Mouse (Mus musculus) granulocyte monocyte progenitor cell, adult 5-6 weeks (primary cell): ENCODE results near the gene Gnaz. TPM values are rescaled to one million over a fixed set of nuclear protein-coding genes. Genes with fewer than 3 reads are reported as not detected.

Experiments used
- ATAC-seq: replicated peaks from 2 replicates; pipeline ENCODE4 v1.8.0; 2016; ENCODE audit warnings: mild to moderate bottlenecking, moderate TSS enrichment, inconsistent platforms; ENCODE audit not compliant: poor library complexity, severe bottlenecking
- total RNA-seq, 2 experiments: library from RNA; stranded (forward) in 1 of 2; stranded (reverse) in 1 of 2; fragments of 200-712, 200-1000 nt in 1 of 2; fragments of >200 nt in 1 of 2; fragmentation: Nextera tagmentation in 1 of 2; gene quantifications; 2 replicates each; pipeline ENCODE4 v1.2.3; 2014 to 2017

Gene Gnaz
- total RNA-seq, 2 experiments from 2014 or later = 0.19 TPM; not detected in 1

- ATAC-seq = no peak
Observed at GRCm38 (mm10) chr10:74964380-74964779, 2.6 kb upstream of the Gnaz start.

- 0 out of 2 replicates have a peak, but pooled peaks have one; percentile 3 for ATAC-seq
Observed at GRCm38 (mm10) chr10:74967651-74968267, 782 bp downstream of the Gnaz start.

DNA sequence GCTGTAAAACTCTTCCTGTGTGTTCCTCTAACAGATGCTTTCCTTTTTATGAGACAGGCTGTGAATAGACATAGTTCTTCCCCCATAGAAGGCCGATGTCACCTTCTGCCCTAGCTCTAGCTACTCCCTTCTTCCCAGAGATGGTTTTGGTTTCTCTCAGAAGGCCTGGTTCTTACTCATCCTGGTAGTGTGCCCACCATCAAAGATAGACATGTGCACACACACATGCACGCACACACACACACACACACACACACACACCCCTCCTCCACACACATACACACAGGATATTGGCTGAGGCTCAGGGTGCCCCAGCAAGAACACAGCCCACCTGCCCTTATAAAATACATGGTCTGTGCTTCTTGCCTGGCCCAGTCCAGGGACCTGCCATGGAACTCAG is 2.3 kb downstream of the Gnaz start:
- ATAC-seq = no peak

- ATAC-seq = no peak
Observed at GRCm38 (mm10) chr10:74973026-74973425, 6.0 kb downstream of the Gnaz start.

- no peak for ATAC-seq
Observed at GRCm38 (mm10) chr10:74975626-74976025, 8.6 kb downstream of the Gnaz start.

DNA sequence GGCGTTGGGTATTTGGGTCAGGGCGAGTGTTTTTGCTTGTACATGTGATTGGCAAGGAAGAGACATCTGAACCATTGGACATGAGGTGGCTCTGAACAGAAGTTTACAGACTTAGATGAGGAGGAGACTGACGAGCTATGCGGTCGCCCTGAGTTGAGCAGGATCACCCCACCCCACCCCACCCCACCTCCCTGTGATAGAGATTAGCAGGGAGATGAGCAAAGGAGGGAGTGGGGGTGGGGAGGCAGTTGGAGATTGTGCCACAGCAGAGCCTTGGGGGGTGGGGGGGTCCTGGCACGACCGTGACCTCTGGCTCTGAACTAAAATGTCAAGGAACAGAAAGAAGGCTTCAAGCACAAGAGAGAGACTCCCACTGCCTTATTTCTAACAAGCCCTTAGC is 9.5 kb downstream of the Gnaz start:
- no peak for ATAC-seq

- ATAC-seq = no peak
Observed at GRCm38 (mm10) chr10:74978056-74978455, 11.1 kb downstream of the Gnaz start.

GRCm38 (mm10) chr10:74981159-74981558 is 14.2 kb downstream of the Gnaz start:
- peak; percentile 42 for ATAC-seq

DNA sequence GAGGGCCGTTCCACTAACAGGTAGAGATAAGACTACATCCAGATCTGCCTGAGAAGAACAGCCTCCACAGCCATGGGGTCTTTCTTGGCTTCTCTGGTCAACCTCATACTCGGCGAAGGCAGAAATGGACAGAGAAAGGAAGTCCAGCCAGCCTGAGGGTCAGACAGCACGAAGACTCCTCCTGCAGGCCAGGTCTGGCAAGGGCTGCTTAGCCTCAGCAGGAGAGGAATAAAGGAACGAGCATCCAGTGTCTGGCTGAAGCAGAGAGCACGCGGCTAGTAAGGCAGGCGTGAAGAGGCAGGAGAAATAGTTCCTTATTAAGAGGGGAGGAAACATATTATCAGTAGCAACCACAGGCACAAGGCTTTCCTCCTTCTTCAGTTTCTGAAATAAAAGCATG is 16.2 kb downstream of the Gnaz start:
- ATAC-seq = no peak

DNA sequence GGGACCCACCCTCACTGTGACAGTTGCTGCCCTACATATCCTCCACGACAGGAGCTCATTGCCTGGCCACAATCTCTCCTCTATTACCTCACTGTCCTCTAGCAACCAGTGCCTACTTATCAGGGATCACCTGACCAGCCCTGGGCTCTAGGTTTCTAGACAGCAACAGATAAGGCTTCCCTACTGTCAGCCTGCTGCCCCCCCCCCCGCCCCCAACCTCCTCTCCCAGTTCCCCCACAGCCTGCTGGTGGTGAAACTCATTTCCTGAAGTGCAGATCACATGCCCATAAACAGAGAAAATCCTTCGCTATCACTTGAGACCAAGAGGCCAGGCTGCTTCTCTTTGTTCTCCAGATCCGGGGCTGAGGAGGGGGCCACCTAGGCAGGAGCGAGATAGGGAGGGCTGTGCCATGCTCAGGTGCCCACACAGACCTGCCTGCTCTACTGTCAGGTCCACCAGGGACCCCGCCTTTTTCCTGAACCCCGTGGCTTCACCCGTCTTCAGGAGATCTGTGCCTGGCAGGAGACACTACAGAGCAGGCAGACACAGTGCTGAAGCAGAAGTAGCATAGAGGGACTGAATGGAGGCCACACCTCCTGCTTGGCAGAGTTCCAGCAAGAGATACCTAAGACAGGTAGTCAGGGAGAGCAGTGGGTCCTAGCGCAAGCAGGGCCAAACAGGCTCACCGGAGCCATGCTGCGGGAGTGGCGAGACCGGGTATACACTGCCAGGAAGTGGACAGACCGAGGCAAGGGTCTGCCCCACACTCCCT is 20.9 kb downstream of the Gnaz start:
- peak; percentile 57 for ATAC-seq

GRCm38 (mm10) chr10:74989814-74990213 is 22.8 kb downstream of the Gnaz start:
- ATAC-seq = no peak

GRCm38 (mm10) chr10:74990584-74991322 is 23.8 kb downstream of the Gnaz start:
- ATAC-seq = no peak

- no peak for ATAC-seq
Observed at GRCm38 (mm10) chr10:74994863-74995262, 27.9 kb downstream of the Gnaz start.

DNA sequence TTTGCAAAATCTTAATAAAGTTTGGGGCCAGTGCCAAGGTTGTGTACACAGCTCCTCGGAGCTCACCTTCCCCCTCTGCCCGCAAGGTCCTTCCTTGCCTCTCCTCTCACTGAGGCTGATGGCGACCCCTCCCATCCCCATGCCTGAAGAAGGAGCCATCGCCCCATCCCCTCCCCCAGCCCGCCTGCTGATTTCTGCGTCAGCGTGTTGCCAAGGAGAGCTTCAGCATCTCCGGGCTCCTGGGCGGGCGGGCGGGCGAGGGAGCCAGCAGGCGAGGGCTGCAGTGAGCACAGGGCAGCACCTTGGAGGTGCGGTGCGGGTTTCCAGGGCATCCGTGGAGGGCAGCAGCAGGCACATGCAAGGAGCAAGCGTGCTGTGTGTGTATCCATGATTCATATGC is 28.4 kb downstream of the Gnaz start:
- no peak for ATAC-seq

DNA sequence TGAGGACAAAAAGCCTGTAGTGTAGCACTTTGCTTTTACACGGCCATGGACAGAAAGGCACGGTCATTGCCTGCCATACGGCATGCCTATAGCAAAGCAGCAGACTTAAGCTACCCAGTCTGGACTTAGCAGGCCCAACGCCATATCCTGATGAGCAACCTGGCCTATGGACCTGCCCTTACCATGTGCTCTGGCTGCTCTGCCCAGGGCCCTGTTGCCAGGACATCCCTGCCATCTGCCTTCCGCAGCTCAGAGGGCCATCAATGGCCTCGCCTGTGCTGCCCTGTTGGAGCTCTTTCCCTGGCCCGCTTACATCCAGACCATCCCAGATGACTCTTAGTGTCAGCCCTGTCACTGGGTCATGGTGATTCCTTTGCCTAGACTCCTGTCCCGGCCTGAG is 34.4 kb downstream of the Gnaz start:
- ATAC-seq = no peak

- ATAC-seq = no peak
Observed at GRCm38 (mm10) chr10:75004067-75004466, 37.1 kb downstream of the Gnaz start.

GRCm38 (mm10) chr10:75006889-75007662 is 40.1 kb downstream of the Gnaz start:
- ATAC-seq = no peak

DNA sequence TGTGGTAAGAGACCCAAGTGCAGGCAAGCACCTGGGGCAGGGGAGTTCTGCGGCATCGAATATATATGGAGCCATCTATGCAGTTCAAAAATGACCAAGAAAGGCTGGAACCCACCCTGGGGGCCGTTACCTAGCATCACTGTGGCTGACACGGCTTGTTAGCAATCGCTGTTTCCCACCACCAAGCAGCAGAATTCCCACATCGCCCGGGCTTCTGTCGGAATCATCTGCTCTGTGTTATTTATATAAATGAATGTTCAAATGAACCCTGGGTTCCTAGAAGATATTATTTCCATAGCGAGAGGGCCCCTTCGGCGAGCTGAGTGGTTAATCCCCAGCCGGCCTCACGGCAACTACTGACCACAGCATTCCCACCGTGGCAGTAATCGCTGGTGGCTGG is 43.7 kb downstream of the Gnaz start:
- no peak for ATAC-seq

DNA sequence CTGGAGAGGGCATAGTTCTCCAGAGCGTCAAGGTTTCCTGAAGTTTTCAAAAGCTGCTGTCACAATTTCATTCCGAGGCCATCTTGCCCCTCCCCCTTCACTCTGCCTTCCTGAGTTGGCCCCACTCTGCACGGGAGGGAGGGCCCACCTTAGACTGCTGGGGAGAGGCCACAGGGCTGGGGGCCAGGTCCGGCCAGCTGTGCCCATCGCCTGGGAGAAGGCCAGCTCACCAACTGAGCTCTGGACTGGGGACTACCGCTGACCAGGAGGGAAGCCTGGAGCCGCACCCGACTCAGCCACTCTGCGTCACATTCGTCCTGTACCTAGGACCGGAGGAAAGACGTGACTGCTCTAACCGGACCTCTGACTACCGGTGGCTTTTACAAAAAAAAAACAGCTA is 48.5 kb downstream of the Gnaz start:
- ATAC-seq = no peak

GRCm38 (mm10) chr10:75016481-75016880 is 49.5 kb downstream of the Gnaz start:
- no peak for ATAC-seq

GRCm38 (mm10) chr10:75020271-75020670 is 53.3 kb downstream of the Gnaz start:
- ATAC-seq = no peak
